Mouse (Mus musculus) embryonic facial prominence, embryonic 11.5 days (tissue): ENCODE results near the gene Hspd1. TPM values are rescaled to one million over a fixed set of nuclear protein-coding genes. Genes with fewer than 3 reads are reported as not detected.
A peak's percentile ranks its signal among the peaks of the same experiment; 100 is the strongest.

ENCODE experiments used
- ATAC-seq: fragments of 200-750 bp; cut with Nextera tagmentation; replicated peaks from 2 replicates; pipeline ENCODE4 v1.8.0; 2017; ENCODE audit warnings: low read depth; ENCODE audit not compliant: insufficient number of reproducible peaks, low FRiP score, low TSS enrichment
- DNase-seq: peaks from one replicate; pipeline ENCODE4 v3.0.0-alpha.2; 2015; ENCODE audit warnings: low spot score
- H3K27ac ChIP-seq: fragments of 300-500 bp; sonication (generic); replicated peaks from 2 replicates; pipeline ENCODE4 v1.5.1; 2014; ENCODE audit warnings: mild to moderate bottlenecking, low read depth, low read length, control low read depth
- H3K27me3 ChIP-seq: fragments of 300-500 bp; sonication (generic); 2 replicates; pipeline ENCODE4 v1.6.1; 2014; ENCODE audit warnings: mild to moderate bottlenecking, low read length, moderate library complexity, mixed read lengths; ENCODE audit not compliant: control insufficient read depth, insufficient read depth
- H3K36me3 ChIP-seq: fragments of 300-500 bp; sonication (generic); replicated peaks from 2 replicates; pipeline ENCODE4 v1.6.1; 2014; ENCODE audit warnings: low read depth, mild to moderate bottlenecking, low read length, moderate library complexity, mixed read lengths; ENCODE audit not compliant: control insufficient read depth, insufficient read depth
- H3K4me1 ChIP-seq: fragments of 300-500 bp; sonication (generic); 2 replicates; pipeline ENCODE4 v1.6.1; 2014; ENCODE audit warnings: low read length, mixed read lengths; ENCODE audit not compliant: control insufficient read depth, insufficient read depth
- H3K4me2 ChIP-seq: fragments of 300-500 bp; sonication (generic); 2 replicates; pipeline ENCODE4 v1.6.1; 2014; ENCODE audit warnings: low read depth, mild to moderate bottlenecking, control low read depth, low read length, moderate library complexity
- H3K4me3 ChIP-seq: fragments of 300-500 bp; sonication (generic); 2 replicates; pipeline ENCODE4 v1.5.1; 2014; ENCODE audit warnings: low read depth, low read length, control low read depth
- H3K9ac ChIP-seq: fragments of 300-500 bp; sonication (generic); replicated peaks from 2 replicates; pipeline ENCODE4 v1.6.1; 2014; ENCODE audit warnings: mild to moderate bottlenecking, control low read depth, low read length
- H3K9me3 ChIP-seq: fragments of 300-500 bp; sonication (generic); replicated peaks from 2 replicates; pipeline ENCODE4 v1.6.1; 2016; ENCODE audit warnings: mild to moderate bottlenecking, low read length, inconsistent platforms, mixed read lengths; ENCODE audit not compliant: control insufficient read depth
- WGBS: fragments of 180-500 bp; shearing (Covaris S2); extraction: QIAGEN DNeasy Blood & Tissue Kit; methylation state at CpG from one replicate; pipeline ENCODE4 v1.1.7; 2014; 5-methylcytosine and 5-hydroxymethylcytosine counted together
- polyA plus RNA-seq: library from polyadenylated mRNA; unstranded; fragments of >200 nt; fragmentation: Nextera tagmentation; extraction: Ambion mirVana; gene quantifications from 2 replicates; pipeline ENCODE4 v1.2.1, GENCODE M21; 2014

The Hspd1 gene
- 424 and 463 TPM in 2 replicates for polyA plus RNA-seq

GRCm38 (mm10) chr1:55087932-55088610, at the start of gene Hspd1, which contains the start of gene Hspe1:
Gene Hspd1, minus strand, starts transcription at chr1:55088243.
Gene Hspe1, plus strand, starts transcription at chr1:55088132.
- H3K27me3 ChIP-seq, result no peaks in the 10 kb centered on the region
- peaks cover 5% of the 10 kb centered on the region for H3K36me3 ChIP-seq
- peak within 1 kb of the TSS; percentile 94 for H3K9ac ChIP-seq
- no peaks in the 10 kb centered on the region for H3K9me3 ChIP-seq
- peak within 1 kb of the TSS; percentile 93 for H3K27ac ChIP-seq
- DNase-seq, result peak; percentile 99
- H3K4me1 ChIP-seq, result no peaks in the 10 kb centered on the region
- WGBS, result under 1% methylated on average over 56 of the region's 76 CpGs
- peak; percentile 95 for ATAC-seq
- peak within 1 kb of the TSS; percentile 78 for H3K4me2 ChIP-seq
- H3K4me3 ChIP-seq, result peak within 1 kb of the TSS; percentile 90

- no peaks in the 10 kb centered on the region for H3K27me3 ChIP-seq
- DNase-seq, result no peak
- no peak for ATAC-seq
- no peak overlapping the region for H3K4me3 ChIP-seq
- H3K9ac ChIP-seq, result no peak overlapping the region
- no peaks in the 10 kb centered on the region for H3K36me3 ChIP-seq
- no peaks in the 10 kb centered on the region for H3K9me3 ChIP-seq
- H3K27ac ChIP-seq, result no peak overlapping the region
- H3K4me2 ChIP-seq, result no peak overlapping the region
- WGBS, result 94% methylated on average over 1 of the region's 1 CpGs
- no peaks in the 10 kb centered on the region for H3K4me1 ChIP-seq
Observed at GRCm38 (mm10) chr1:55135846-55136245, 47.8 kb upstream of the Hspd1 start.

GRCm38 (mm10) chr1:55134301-55134700, 46.3 kb upstream of the Hspd1 start:
- H3K4me2 ChIP-seq, result no peak overlapping the region
- no peak overlapping the region for H3K4me3 ChIP-seq
- DNase-seq (no peak), ATAC-seq (no peak)
- 90% methylated on average over 3 of the region's 3 CpGs for WGBS
- no peaks in the 10 kb centered on the region for H3K27me3 ChIP-seq
- no peaks in the 10 kb centered on the region for H3K4me1 ChIP-seq
- no peak overlapping the region for H3K27ac ChIP-seq
- no peaks in the 10 kb centered on the region for H3K9me3 ChIP-seq
- no peaks in the 10 kb centered on the region for H3K36me3 ChIP-seq
- H3K9ac ChIP-seq, result no peak overlapping the region

- no peak for ATAC-seq
- H3K27me3 ChIP-seq, result no peaks in the 10 kb centered on the region
- no peak overlapping the region for H3K4me3 ChIP-seq
- H3K9ac ChIP-seq, result no peak overlapping the region
- WGBS, result 78% methylated on average over 2 of the region's 2 CpGs
- H3K36me3 ChIP-seq, result no peaks in the 10 kb centered on the region
- H3K27ac ChIP-seq, result no peak overlapping the region
- no peak for DNase-seq
- H3K4me1 ChIP-seq, result no peaks in the 10 kb centered on the region
- no peaks in the 10 kb centered on the region for H3K9me3 ChIP-seq
- H3K4me2 ChIP-seq, result no peak overlapping the region
Observed at GRCm38 (mm10) chr1:55133173-55133572, 45.1 kb upstream of the Hspd1 start.

- H3K9ac ChIP-seq, result no peak overlapping the region
Observed at GRCm38 (mm10) chr1:55132308-55132707, 44.3 kb upstream of the Hspd1 start.

GRCm38 (mm10) chr1:55131424-55132014, 43.5 kb upstream of the Hspd1 start:
- H3K9ac ChIP-seq, result peak overlapping the region; percentile 95

More at GRCm38 (mm10) chr1:55132308-55132707, 44.3 kb upstream of the Hspd1 start:
- Histone ChIP-seq H3K4me3 (peak overlapping the region; percentile 98), H3K27me3 (no peaks in the 10 kb centered on the region), H3K9me3 (no peaks in the 10 kb centered on the region), H3K27ac (no peak overlapping the region), H3K36me3 (no peaks in the 10 kb centered on the region), H3K4me1 (no peaks in the 10 kb centered on the region), H3K4me2 (peak overlapping the region; percentile 48)
- ATAC-seq (no peak), DNase-seq (no peak)
- WGBS, result 74% methylated on average over 4 of the region's 4 CpGs

GRCm38 (mm10) chr1:55130943-55131401, 42.9 kb upstream of the Hspd1 start, which contains the start of gene Mob4:
Gene Mob4, plus strand, starts transcription at chr1:55131231.
- peak within 1 kb of the TSS; percentile 98 for H3K4me3 ChIP-seq
- no peaks in the 10 kb centered on the region for H3K9me3 ChIP-seq
- no peaks in the 10 kb centered on the region for H3K4me1 ChIP-seq
- peak within 1 kb of the TSS; percentile 86 for H3K27ac ChIP-seq
- DNase-seq, result peak; percentile 95
- H3K27me3 ChIP-seq, result no peaks in the 10 kb centered on the region
- H3K36me3 ChIP-seq, result no peaks in the 10 kb centered on the region
- under 1% methylated on average over 34 of the region's 42 CpGs for WGBS
- peak; percentile 96 for ATAC-seq
- H3K4me2 ChIP-seq, result peak within 1 kb of the TSS; percentile 48
- peak within 1 kb of the TSS; percentile 95 for H3K9ac ChIP-seq

More at GRCm38 (mm10) chr1:55131424-55132014, 43.5 kb upstream of the Hspd1 start:
- peak overlapping the region; percentile 86 for H3K27ac ChIP-seq
- peak overlapping the region; percentile 98 for H3K4me3 ChIP-seq
- H3K27me3 ChIP-seq, result no peaks in the 10 kb centered on the region
- under 1% methylated on average over 47 of the region's 47 CpGs for WGBS
- peak; percentile 81; the same call in 1 of the 2 replicates for ATAC-seq
- H3K36me3 ChIP-seq, result no peaks in the 10 kb centered on the region
- no peaks in the 10 kb centered on the region for H3K4me1 ChIP-seq
- DNase-seq, result peak; percentile 50
- no peaks in the 10 kb centered on the region for H3K9me3 ChIP-seq
- peak overlapping the region; percentile 48 for H3K4me2 ChIP-seq
